Mouse (Mus musculus): ENCODE data around the gene Wnt10a. TPM values are rescaled to one million over a fixed set of nuclear protein-coding genes. Genes with fewer than 3 reads are reported as not detected.

The Wnt10a gene
- polyA plus RNA-seq, 1 experiment from 2014 or later, result 0.63 TPM

DNA sequence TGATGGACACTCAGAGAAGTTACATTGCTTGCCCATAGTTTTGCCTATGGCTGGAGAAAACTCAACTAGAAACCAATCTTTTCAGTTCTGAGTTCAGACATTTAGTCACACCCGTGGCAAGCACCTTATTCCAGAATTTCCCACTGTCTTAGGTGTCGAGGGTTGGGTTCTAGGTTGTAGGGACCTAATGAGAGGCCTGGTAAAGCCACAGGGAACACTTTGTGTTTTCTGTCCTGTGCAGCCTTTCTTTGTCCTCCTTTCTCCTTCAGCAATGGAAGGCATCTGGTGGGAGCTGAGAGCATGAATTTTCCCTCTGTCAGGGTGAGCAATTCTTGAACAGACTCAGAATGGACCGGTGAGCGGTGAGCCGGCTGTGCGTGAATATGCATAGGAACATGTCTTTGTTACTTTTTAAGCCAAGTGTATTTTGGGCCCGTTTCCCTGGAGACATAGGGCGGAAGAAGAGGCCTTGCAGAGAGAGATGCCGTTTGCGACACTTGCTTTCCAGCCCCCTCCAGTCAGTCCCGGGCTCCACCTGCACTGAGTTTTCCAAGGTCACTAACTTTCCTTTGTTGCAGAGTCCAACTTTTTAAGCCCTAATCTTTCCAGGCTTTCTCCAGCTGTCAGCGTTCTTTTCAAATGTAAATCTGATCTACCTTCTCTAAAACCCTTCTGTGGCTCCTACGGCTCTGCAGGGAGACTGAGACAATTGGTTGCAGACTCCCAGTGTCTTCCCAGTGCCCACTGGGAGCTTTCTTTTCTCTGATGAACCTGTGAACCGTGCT, 33.4 kb downstream of the Wnt10a start:
- Histone ChIP-seq H3K4me2 (peak overlapping the region; percentile 22; the same call in 1 of the 2 replicates), H3K4me3 (no peak overlapping the region), H3K27ac (no peak overlapping the region; the same call in 1 of the 2 replicates), H3K36me3 (ENCODE audit: poor library complexity, severe bottlenecking) (no peaks in the 10 kb centered on the region), H3K4me1 (peaks cover 13% of the 10 kb centered on the region), H3K9ac (no peak overlapping the region), H3K27me3 (no peaks in the 10 kb centered on the region), H3K9me3 (replicated peaks) (no peaks in the 10 kb centered on the region)
- no peak for ATAC-seq
- WGBS, result 5% methylated on average over 14 of the region's 14 CpGs

DNA sequence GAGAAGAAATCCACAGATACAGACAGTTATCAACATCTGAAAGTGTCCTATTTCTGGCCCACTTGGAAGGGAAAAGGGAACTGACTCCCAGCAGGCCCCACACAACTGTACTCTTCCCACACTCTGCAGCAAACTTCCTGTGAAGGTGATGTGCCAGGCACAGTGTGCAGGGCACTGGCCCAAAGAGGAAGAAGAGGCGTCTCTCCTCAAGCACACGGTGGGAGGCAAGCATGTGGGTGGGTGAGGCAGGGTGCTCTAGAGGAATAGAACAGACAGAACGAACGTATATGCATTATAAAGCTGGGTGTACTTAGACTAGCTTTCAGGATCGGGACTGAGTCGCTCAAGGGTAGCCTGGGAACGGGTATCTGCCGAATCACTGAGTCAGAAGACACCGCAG, 38.7 kb downstream of the Wnt10a start:
- Histone ChIP-seq H3K9me3 (replicated peaks) (no peaks in the 10 kb centered on the region), H3K4me2 (no peak overlapping the region), H3K27me3 (no peaks in the 10 kb centered on the region), H3K36me3 (ENCODE audit: poor library complexity, severe bottlenecking) (no peaks in the 10 kb centered on the region), H3K9ac (no peak overlapping the region), H3K27ac (no peak overlapping the region), H3K4me1 (peaks cover 6% of the 10 kb centered on the region), H3K4me3 (no peak overlapping the region)
- 83% methylated on average over 9 of the region's 9 CpGs for WGBS
- ATAC-seq, result no peak

DNA sequence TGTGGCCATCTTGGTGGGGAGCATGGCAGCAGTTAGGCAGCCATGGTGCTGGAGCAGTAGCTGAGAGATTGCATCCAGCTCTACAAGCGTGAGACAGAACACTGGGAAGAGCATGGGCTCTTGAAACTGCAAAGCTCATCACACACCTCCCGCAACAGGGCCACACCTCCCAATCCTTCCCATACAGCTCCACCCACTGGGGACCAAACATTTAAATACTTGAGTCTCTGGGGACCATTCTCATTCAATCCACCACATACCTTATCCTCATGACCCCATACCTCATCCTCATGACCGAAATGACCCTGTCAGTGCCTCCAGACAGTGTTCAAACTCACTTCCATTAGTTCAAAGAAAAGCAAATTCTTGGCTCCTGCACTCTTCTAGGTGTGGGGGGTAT, 41.9 kb downstream of the Wnt10a start:
- Histone ChIP-seq H3K4me2 (no peak overlapping the region), H3K4me1 (no peaks in the 10 kb centered on the region), H3K4me3 (no peak overlapping the region), H3K9me3 (replicated peaks) (no peaks in the 10 kb centered on the region), H3K27ac (no peak overlapping the region), H3K36me3 (ENCODE audit: poor library complexity, severe bottlenecking) (no peaks in the 10 kb centered on the region), H3K9ac (no peak overlapping the region), H3K27me3 (no peaks in the 10 kb centered on the region)
- WGBS, result 90% methylated on average over 3 of the region's 3 CpGs
- no peak for ATAC-seq

DNA sequence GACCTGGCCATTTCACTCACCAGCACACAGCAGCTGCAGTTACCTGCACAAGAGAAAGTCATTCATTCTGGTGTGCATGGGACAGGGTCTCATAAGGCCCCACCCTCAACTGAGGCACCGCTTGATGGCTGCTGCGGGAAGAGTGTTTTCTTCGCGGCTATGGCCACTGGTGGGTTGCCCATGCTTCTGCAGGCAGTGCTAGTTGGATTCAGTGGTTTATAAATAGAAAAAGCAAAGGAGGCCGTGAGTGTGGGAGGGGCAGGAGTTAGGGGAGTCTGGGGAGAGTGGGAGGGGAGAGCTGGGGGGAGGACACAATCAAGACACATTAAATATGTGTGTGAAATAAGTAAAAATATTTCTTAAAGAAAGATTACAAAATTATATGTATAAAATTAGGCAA, 51.8 kb downstream of the Wnt10a start:
- Histone ChIP-seq H3K4me1 (no peaks in the 10 kb centered on the region), H3K4me2 (no peak overlapping the region), H3K4me3 (no peak overlapping the region), H3K27me3 (peaks cover 3% of the 10 kb centered on the region; the same call in 1 of the 2 replicates), H3K36me3 (ENCODE audit: poor library complexity, severe bottlenecking) (no peaks in the 10 kb centered on the region), H3K27ac (no peak overlapping the region), H3K9ac (no peak overlapping the region), H3K9me3 (replicated peaks) (no peaks in the 10 kb centered on the region)
- ATAC-seq, result no peak
- WGBS, result 85% methylated on average over 5 of the region's 5 CpGs

- H3K27ac ChIP-seq, result no peak overlapping the region
- 49% methylated on average over 9 of the region's 9 CpGs for WGBS
- H3K4me1 ChIP-seq, result peaks cover 6% of the 10 kb centered on the region
- no peak for ATAC-seq
- H3K4me2 ChIP-seq, result no peak overlapping the region
- H3K9me3 ChIP-seq (replicated peaks), result no peaks in the 10 kb centered on the region
- H3K9ac ChIP-seq, result no peak overlapping the region
- H3K4me3 ChIP-seq, result no peak overlapping the region
- peaks cover 16% of the 10 kb centered on the region for H3K27me3 ChIP-seq
- no peaks in the 10 kb centered on the region for H3K36me3 ChIP-seq (ENCODE audit: poor library complexity, severe bottlenecking)
These were observed 55.0 kb downstream of the Wnt10a start for GRCm38 (mm10) chr1:74846341-74846740.

DNA sequence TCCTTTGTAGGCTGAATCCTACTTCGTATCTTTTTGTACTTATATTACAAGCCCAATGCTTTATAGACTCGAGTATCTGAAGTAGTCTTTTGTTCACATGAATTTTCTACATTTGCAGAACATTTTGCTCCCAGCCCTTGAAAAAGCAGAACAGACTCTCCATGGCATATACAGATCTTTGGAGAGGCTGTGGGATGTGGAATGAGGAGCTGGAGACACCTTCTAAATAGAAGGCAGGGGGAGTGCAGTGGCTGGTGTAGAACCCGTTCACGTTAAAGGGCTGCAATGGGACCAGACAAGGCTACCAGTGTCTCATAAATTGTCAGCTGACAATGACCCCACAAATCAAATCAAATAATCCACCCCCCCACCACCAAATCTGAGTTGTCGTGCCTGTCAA, 57.6 kb downstream of the Wnt10a start:
- H3K4me3 ChIP-seq, result no peak overlapping the region
- H3K4me2 ChIP-seq, result no peak overlapping the region
- WGBS, result 46% methylated on average over 5 of the region's 5 CpGs
- peaks cover 13% of the 10 kb centered on the region for H3K4me1 ChIP-seq
- H3K27ac ChIP-seq, result no peak overlapping the region
- no peaks in the 10 kb centered on the region for H3K9me3 ChIP-seq (replicated peaks)
- no peak overlapping the region for H3K9ac ChIP-seq
- H3K36me3 ChIP-seq (ENCODE audit: poor library complexity, severe bottlenecking), result no peaks in the 10 kb centered on the region
- peaks cover 38% of the 10 kb centered on the region for H3K27me3 ChIP-seq
- ATAC-seq, result no peak

DNA sequence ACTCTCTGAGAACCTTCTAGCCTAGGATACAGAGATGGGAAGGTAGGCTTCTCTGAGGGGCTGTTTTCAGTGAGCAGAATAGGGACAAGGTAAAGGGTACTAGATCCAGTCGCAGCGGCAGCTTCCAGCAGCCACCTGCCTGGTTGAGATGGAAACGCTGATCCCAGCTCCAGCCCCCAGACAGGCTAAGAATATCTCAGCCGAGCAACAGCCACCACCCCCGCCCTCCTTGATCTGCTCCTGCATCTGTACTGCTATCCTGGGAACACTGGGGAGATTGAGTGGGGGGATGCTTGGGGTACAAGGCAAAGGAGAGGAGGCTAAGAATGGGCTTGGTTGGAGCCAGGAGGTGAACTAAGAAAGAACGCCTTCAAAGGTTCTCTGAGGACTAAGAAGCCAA, 58.9 kb downstream of the Wnt10a start:
- H3K27me3 ChIP-seq, result peaks cover 43% of the 10 kb centered on the region
- no peak overlapping the region for H3K4me3 ChIP-seq
- no peak for ATAC-seq
- H3K4me2 ChIP-seq, result no peak overlapping the region
- peaks cover 20% of the 10 kb centered on the region for H3K4me1 ChIP-seq
- H3K36me3 ChIP-seq (ENCODE audit: poor library complexity, severe bottlenecking), result no peaks in the 10 kb centered on the region
- no peak overlapping the region for H3K9ac ChIP-seq
- 18% methylated on average over 6 of the region's 6 CpGs for WGBS
- H3K27ac ChIP-seq, result no peak overlapping the region
- H3K9me3 ChIP-seq (replicated peaks), result no peaks in the 10 kb centered on the region

DNA sequence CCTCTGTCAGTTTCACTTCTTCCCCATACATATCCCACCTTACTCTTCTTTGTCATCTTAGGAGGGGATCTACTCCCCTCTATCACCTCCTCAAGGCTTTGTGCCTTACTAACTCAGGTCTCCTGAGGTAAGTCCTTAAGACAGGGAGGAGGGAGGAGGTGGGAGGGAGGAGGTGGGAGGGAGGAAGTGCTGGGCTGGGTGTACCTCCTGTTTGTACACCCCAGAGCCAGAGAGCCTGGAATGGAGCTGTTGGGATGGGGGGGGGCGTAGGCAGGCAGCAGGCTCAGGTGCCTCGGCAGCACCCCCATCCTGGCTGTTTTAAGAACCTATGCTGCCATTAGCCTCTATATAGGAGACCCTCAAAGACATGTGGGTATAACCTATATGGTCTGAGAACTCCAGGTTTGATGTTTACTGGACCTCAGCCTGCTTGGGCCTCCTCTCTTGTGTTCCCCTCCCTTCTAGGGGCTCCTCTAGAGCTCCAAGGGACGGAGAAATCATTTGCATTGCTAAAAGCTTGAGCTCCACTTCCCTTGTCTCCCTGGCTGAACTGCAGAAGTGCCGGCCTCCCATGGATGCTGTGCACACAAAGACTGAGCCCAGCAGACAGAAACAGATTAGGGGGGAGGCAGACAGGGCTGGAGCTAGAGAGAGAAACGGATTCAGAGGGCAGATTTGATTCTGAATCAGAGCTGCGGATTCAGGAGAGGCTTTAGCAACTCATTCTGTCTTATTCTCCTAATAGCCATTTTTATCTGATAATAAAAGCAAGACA, 59.9 kb downstream of the Wnt10a start:
- Histone ChIP-seq H3K4me3 (no peak overlapping the region), H3K4me1 (peaks cover 29% of the 10 kb centered on the region), H3K27ac (0 out of 2 replicates have a peak overlapping the region, but pooled peaks have one; percentile 12), H3K4me2 (no peak overlapping the region), H3K9ac (peak overlapping the region; percentile 21; the same call in 1 of the 2 replicates), H3K36me3 (ENCODE audit: poor library complexity, severe bottlenecking) (no peaks in the 10 kb centered on the region), H3K9me3 (replicated peaks) (no peaks in the 10 kb centered on the region), H3K27me3 (peaks cover 52% of the 10 kb centered on the region)
- WGBS, result 2% methylated on average over 5 of the region's 6 CpGs
- no peak for ATAC-seq

Other genes starting within 250 kb of the Wnt10a start
- 1.6 and 1.9 TPM in 2 replicates for gene Plcd4, start 248.6 kb upstream of the Wnt10a start, polyA plus RNA-seq (2015; fragmentation: Nextera tagmentation; extraction: Ambion mirVana)
- 35.8 and 38.5 TPM in 2 replicates for gene Usp37, start 247.2 kb upstream of the Wnt10a start, polyA plus RNA-seq (2015; fragmentation: Nextera tagmentation; extraction: Ambion mirVana)
- gene Zfp142, start 203.3 kb upstream of the Wnt10a start, polyA plus RNA-seq (2015; fragmentation: Nextera tagmentation; extraction: Ambion mirVana), result 9.2 and 9.3 TPM in 2 replicates
- 20.5 and 22.7 TPM in 2 replicates for gene Bcs1l, start 203.2 kb upstream of the Wnt10a start, polyA plus RNA-seq (2015; fragmentation: Nextera tagmentation; extraction: Ambion mirVana)
- 38.8 and 42.8 TPM in 2 replicates for gene Rnf25, start 190.1 kb upstream of the Wnt10a start, polyA plus RNA-seq (2015; fragmentation: Nextera tagmentation; extraction: Ambion mirVana)
- 24.5 and 24.7 TPM in 2 replicates for gene Stk36, start 190.1 kb upstream of the Wnt10a start, polyA plus RNA-seq (2015; fragmentation: Nextera tagmentation; extraction: Ambion mirVana)
- 16.7 and 21.2 TPM in 2 replicates for gene Ttll4, start 129.8 kb upstream of the Wnt10a start, polyA plus RNA-seq (2015; fragmentation: Nextera tagmentation; extraction: Ambion mirVana)
- 0.81 and 1.4 TPM in 2 replicates for gene Cyp27a1, start 77.9 kb upstream of the Wnt10a start, polyA plus RNA-seq (2015; fragmentation: Nextera tagmentation; extraction: Ambion mirVana)
- gene Prkag3, start 42.3 kb upstream of the Wnt10a start, polyA plus RNA-seq (2015; fragmentation: Nextera tagmentation; extraction: Ambion mirVana), result not detected in 2 replicates
- gene Wnt6, start 19.6 kb upstream of the Wnt10a start, polyA plus RNA-seq (2015; fragmentation: Nextera tagmentation; extraction: Ambion mirVana), result 0.73 and 0.92 TPM in 2 replicates
- gene Cdk5r2, start 63.4 kb downstream of the Wnt10a start, polyA plus RNA-seq (2015; fragmentation: Nextera tagmentation; extraction: Ambion mirVana), result 0.76 and 1.3 TPM in 2 replicates
- gene Fev, start 93.9 kb downstream of the Wnt10a start, polyA plus RNA-seq (2015; fragmentation: Nextera tagmentation; extraction: Ambion mirVana), result not detected in 2 replicates
- not detected in 2 replicates for gene Cryba2, start 101.6 kb downstream of the Wnt10a start, polyA plus RNA-seq (2015; fragmentation: Nextera tagmentation; extraction: Ambion mirVana)
- 0.56 and 0.57 TPM in 2 replicates for gene Cfap65, start 144.1 kb downstream of the Wnt10a start, polyA plus RNA-seq (2015; fragmentation: Nextera tagmentation; extraction: Ambion mirVana)
- 0.20 and 0.21 TPM in 2 replicates for gene Ihh, start 160.2 kb downstream of the Wnt10a start, polyA plus RNA-seq (2015; fragmentation: Nextera tagmentation; extraction: Ambion mirVana)

All from forebrain, embryonic 13.5 days (tissue).